Mouse (Mus musculus) MEL (cell line): Measurements from ENCODE around the gene Stab2. TPM values are rescaled to one million over a fixed set of nuclear protein-coding genes. Genes with fewer than 3 reads are reported as not detected.

Experiments used
- DNase-seq: peaks from one replicate; pipeline ENCODE4 v3.0.0; 2011; ENCODE audit warnings: low read depth, low spot score
- H3K27ac ChIP-seq: 2 replicates; pipeline ENCODE4 v1.5.1; 2012; ENCODE audit warnings: low read depth, mild to moderate bottlenecking, control low read depth, low read length, moderate library complexity; ENCODE audit not compliant: control insufficient read depth
- H3K27me3 ChIP-seq, 2 experiments: fragments of 150-350 bp in 1 of 2; sonication (generic) in 1 of 2; 2 replicates each; pipeline ENCODE4 v1.6.1; 2012; ENCODE audit warnings: low read length in 2 of 2, mild to moderate bottlenecking in 2 of 2, improper control_type of control experiment in 1 of 2, moderate library complexity in 1 of 2; ENCODE audit not compliant: insufficient read depth in 2 of 2, control insufficient read depth in 1 of 2
- H3K36me3 ChIP-seq, 2 experiments: 2 replicates each; pipeline ENCODE4 v1.6.1; 2012 to 2014; ENCODE audit warnings: low read length in 2 of 2, improper control_type of control experiment in 1 of 2, inconsistent platforms in 1 of 2, mild to moderate bottlenecking in 1 of 2; ENCODE audit not compliant: insufficient read depth in 2 of 2, control insufficient read depth in 1 of 2
- H3K4me1 ChIP-seq, 2 experiments: fragments of 150-350 bp in 1 of 2; sonication (generic) in 1 of 2; 2 replicates each; pipeline ENCODE4 v1.6.1; 2012; ENCODE audit warnings: low read length in 2 of 2, improper control_type of control experiment in 1 of 2, mild to moderate bottlenecking in 1 of 2; ENCODE audit not compliant: insufficient read depth in 2 of 2, control insufficient read depth in 1 of 2
- H3K4me3 ChIP-seq, 2 experiments: fragments of 150-350 bp in 1 of 2; sonication (generic) in 1 of 2; 2 replicates each; pipeline ENCODE4 v1.5.1; 2012; ENCODE audit warnings: low read depth in 2 of 2, low read length in 2 of 2, mild to moderate bottlenecking in 2 of 2, moderate library complexity in 2 of 2, control low read depth in 1 of 2, improper control_type of control experiment in 1 of 2; ENCODE audit not compliant: control insufficient read depth in 1 of 2, insufficient read depth in 1 of 2
- H3K79me2 ChIP-seq: 2 replicates; pipeline ENCODE4 v1.6.1; 2012; ENCODE audit warnings: mild to moderate bottlenecking, low read length, moderate library complexity; ENCODE audit not compliant: control insufficient read depth, poor library complexity, insufficient read depth
- H3K9ac ChIP-seq: 2 replicates; pipeline ENCODE4 v1.6.1; 2012; ENCODE audit warnings: low read depth, mild to moderate bottlenecking, control low read depth, low read length, moderate library complexity; ENCODE audit not compliant: control insufficient read depth, poor library complexity, severe bottlenecking
- H3K9me3 ChIP-seq: fragments of 150-350 bp; sonication (generic); replicated peaks from 2 replicates; pipeline ENCODE4 v1.6.1; 2012; ENCODE audit warnings: mild to moderate bottlenecking, low read length, improper control_type of control experiment, moderate library complexity; ENCODE audit not compliant: insufficient read depth
- BHLHE40 ChIP-seq: IDR thresholded peaks from 2 replicates; pipeline ENCODE4 v1.6.1; 2012; ENCODE audit warnings: low read depth, mild to moderate bottlenecking, inconsistent platforms, low read length, improper control_type of control experiment, borderline replicate concordance
- E2F4 ChIP-seq: IDR thresholded peaks from 2 replicates; pipeline ENCODE4 v1.6.1; 2011; ENCODE audit warnings: low read depth, low read length, improper control_type of control experiment, borderline replicate concordance
- ELF1 ChIP-seq: IDR thresholded peaks from 2 replicates; pipeline ENCODE4 v1.6.1; 2014; ENCODE audit warnings: low read depth, mild to moderate bottlenecking, inconsistent platforms, low read length, improper control_type of control experiment, moderate library complexity
- GABPA ChIP-seq: IDR thresholded peaks from 2 replicates; pipeline ENCODE4 v1.6.1; 2012; ENCODE audit warnings: low read depth, mild to moderate bottlenecking, inconsistent platforms, low read length, improper control_type of control experiment, moderate library complexity
- KAT2A ChIP-seq: conservative IDR thresholded peaks from 2 replicates; pipeline ENCODE4 v1.6.1; 2012; ENCODE audit warnings: low read depth, low read length, improper control_type of control experiment, inconsistent platforms
- MAX ChIP-seq: IDR thresholded peaks from 2 replicates; pipeline ENCODE4 v1.6.1; 2011; ENCODE audit warnings: low read length, improper control_type of control experiment
- MEF2A ChIP-seq: IDR thresholded peaks from 2 replicates; pipeline ENCODE4 v1.6.1; 2014; ENCODE audit warnings: low read depth, mild to moderate bottlenecking, inconsistent platforms, low read length, improper control_type of control experiment; ENCODE audit not compliant: poor library complexity, insufficient replicate concordance, severe bottlenecking; ENCODE audit errors: extremely low read depth
- MXI1 ChIP-seq: IDR thresholded peaks from 2 replicates; pipeline ENCODE4 v1.6.1; 2011; ENCODE audit warnings: mild to moderate bottlenecking, low read depth, low read length, improper control_type of control experiment
- MYB ChIP-seq: IDR thresholded peaks from 2 replicates; pipeline ENCODE4 v1.6.1; 2011; ENCODE audit warnings: mild to moderate bottlenecking, low read depth, low read length, improper control_type of control experiment
- MYC ChIP-seq: IDR thresholded peaks from 2 replicates; pipeline ENCODE4 v1.6.1; 2011; ENCODE audit warnings: low read depth, mild to moderate bottlenecking, low read length, improper control_type of control experiment, moderate library complexity
- NRF1 ChIP-seq: IDR thresholded peaks from 2 replicates; pipeline ENCODE4 v1.6.1; 2014; ENCODE audit warnings: low read depth, mild to moderate bottlenecking, inconsistent platforms, low read length, improper control_type of control experiment, moderate library complexity; ENCODE audit not compliant: poor library complexity, insufficient read depth, severe bottlenecking
- POLR2A ChIP-seq, 2 experiments: IDR thresholded peaks; 2 replicates each; pipeline ENCODE4 v1.6.1; 2011 to 2012; ENCODE audit warnings: low read length in 2 of 2, mild to moderate bottlenecking in 2 of 2, control low read depth in 1 of 2, improper control_type of control experiment in 1 of 2, low read depth in 1 of 2, moderate library complexity in 1 of 2; ENCODE audit not compliant: control insufficient read depth in 1 of 2, insufficient read depth in 1 of 2, poor library complexity in 1 of 2
- POLR2AphosphoS2 ChIP-seq: IDR thresholded peaks from 2 replicates; pipeline ENCODE4 v1.6.1; 2011; ENCODE audit warnings: low read length, improper control_type of control experiment
- POLR2AphosphoS5 ChIP-seq: IDR thresholded peaks from 2 replicates; pipeline ENCODE4 v1.6.1; 2012; ENCODE audit warnings: low read depth, borderline replicate concordance, mild to moderate bottlenecking, inconsistent platforms, low read length, moderate library complexity, mixed read lengths
- RAD21 ChIP-seq: IDR thresholded peaks from 2 replicates; pipeline ENCODE4 v1.6.1; 2011; ENCODE audit warnings: mild to moderate bottlenecking, low read depth, low read length, improper control_type of control experiment
- SIN3A ChIP-seq: IDR thresholded peaks from 2 replicates; pipeline ENCODE4 v1.6.1; 2012; ENCODE audit warnings: low read length, improper control_type of control experiment, inconsistent platforms
- TAL1 ChIP-seq: IDR thresholded peaks from 2 replicates; pipeline ENCODE4 v1.6.1; 2012; ENCODE audit warnings: mild to moderate bottlenecking, inconsistent platforms, low read length, moderate library complexity, mixed read lengths
- UBTF ChIP-seq: IDR thresholded peaks from 2 replicates; pipeline ENCODE4 v1.6.1; 2012; ENCODE audit warnings: low read depth, mild to moderate bottlenecking, inconsistent platforms, low read length, improper control_type of control experiment, moderate library complexity, borderline replicate concordance; ENCODE audit not compliant: insufficient read depth
- USF2 ChIP-seq, 2 experiments: IDR thresholded peaks; 2 replicates each; pipeline ENCODE4 v1.6.1; 2011 to 2012; ENCODE audit warnings: improper control_type of control experiment in 2 of 2, low read length in 2 of 2, borderline replicate concordance in 1 of 2, inconsistent platforms in 1 of 2, low read depth in 1 of 2, mild to moderate bottlenecking in 1 of 2; ENCODE audit not compliant: insufficient read depth in 1 of 2
- ZC3H11A ChIP-seq: IDR thresholded peaks from 2 replicates; pipeline ENCODE4 v1.6.1; 2012; ENCODE audit warnings: low read depth, mild to moderate bottlenecking, inconsistent platforms, low read length, improper control_type of control experiment
- ZMIZ1 ChIP-seq: IDR thresholded peaks from 2 replicates; pipeline ENCODE4 v1.6.1; 2012; ENCODE audit warnings: low read depth, mild to moderate bottlenecking, inconsistent platforms, low read length, improper control_type of control experiment, moderate library complexity
- ZNF384 ChIP-seq: IDR thresholded peaks from 2 replicates; pipeline ENCODE4 v1.6.1; 2012; ENCODE audit warnings: low read depth, mild to moderate bottlenecking, inconsistent platforms, low read length, improper control_type of control experiment
- polyA plus RNA-seq, 2 experiments: library from polyadenylated mRNA; stranded (reverse) in 1 of 2; unstranded in 1 of 2; fragments of >175 nt in 1 of 2; fragments of >200 nt in 1 of 2; gene quantifications; 2 replicates each; pipeline versions ENCODE4 v1.2.1 to v1.2.4; 2012; ENCODE audit warnings: low replicate concordance in 2 of 2, low read depth in 1 of 2; ENCODE audit not compliant: insufficient read length in 2 of 2, insufficient read depth in 1 of 2, missing spikeins in 1 of 2
- total RNA-seq: library from RNA; depleted of rRNA; stranded (reverse); fragments of 300-350 nt; gene quantifications from 2 replicates; pipeline ENCODE4 v1.2.3, GENCODE M21; 2012

The Stab2 gene
- total and polyA plus RNA-seq, 3 experiments: 0.73 to 5.1 TPM; not detected in 1

DNA sequence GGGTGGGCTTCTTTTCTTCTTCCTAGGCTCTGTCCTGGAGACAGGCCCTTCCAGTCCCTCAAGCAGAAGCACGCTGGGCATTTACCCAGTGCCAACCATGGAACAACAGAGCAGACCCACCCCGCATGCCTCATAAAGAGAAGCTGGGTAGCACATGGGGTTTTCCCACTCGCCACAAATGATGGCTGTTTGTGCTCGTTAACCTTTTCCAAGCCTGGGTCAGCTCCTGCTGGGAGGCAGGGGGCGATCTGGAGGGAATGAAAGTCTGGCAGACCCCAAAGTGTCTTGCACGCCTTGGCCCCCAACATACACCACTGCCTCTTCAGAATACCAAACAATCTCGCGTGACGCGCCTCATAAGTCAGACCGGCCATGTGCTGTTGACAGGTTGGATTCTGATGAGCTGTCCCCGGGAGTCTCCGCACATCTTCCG lies 28.5 kb upstream of the Stab2 start:
- Histone ChIP-seq H3K4me1 (no peaks in the 10 kb centered on the region), H3K4me3 (no peak overlapping the region), H3K9me3 (no peaks in the 10 kb centered on the region), H3K27ac (no peak overlapping the region), H3K27me3 (peaks cover 0 to 3% of the 10 kb centered on the region in 2 experiments; a peak in 2 of 4 replicates), H3K36me3 (no peaks in the 10 kb centered on the region), H3K79me2 (no peaks in the 10 kb centered on the region), H3K9ac (no peak overlapping the region)
- DNase-seq: no peak
- no peak for TF ChIP-seq UBTF
- TF ChIP-seq TAL1: no peak
- no peak for TF ChIP-seq GABPA
- no peak for TF ChIP-seq ELF1

DNA sequence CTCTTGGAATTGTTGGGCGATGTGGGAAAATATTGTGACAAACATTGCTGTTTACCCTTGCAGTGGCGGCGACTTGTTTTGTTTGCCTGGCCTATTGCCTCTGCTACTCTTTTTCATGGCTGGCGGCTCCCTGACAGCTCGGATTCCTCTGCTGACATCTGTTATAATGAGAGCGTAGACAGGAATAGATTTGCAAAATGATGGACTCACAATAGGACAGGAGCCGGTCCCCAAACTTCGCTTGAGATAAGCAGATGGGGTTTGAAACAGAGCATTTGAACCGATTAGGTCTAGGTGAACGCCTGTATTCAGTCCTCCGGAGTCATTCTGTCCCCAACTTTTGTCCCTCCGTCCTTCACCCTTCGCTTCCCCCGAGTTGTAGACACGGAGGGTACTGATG lies 28.0 kb upstream of the Stab2 start:
- H3K27ac ChIP-seq: no peak overlapping the region
- H3K9ac ChIP-seq: no peak overlapping the region
- no peaks in the 10 kb centered on the region for H3K4me1 ChIP-seq
- no peak for DNase-seq
- no peaks in the 10 kb centered on the region for H3K36me3 ChIP-seq
- H3K4me3 ChIP-seq: no peak overlapping the region
- H3K9me3 ChIP-seq: no peaks in the 10 kb centered on the region
- TF ChIP-seq USF2 (IDR thresholded peaks at IDR 0.05; ENCODE audit: borderline replicate concordance in 1 of 2, insufficient read depth in 1 of 2, low read depth in 1 of 2, low read length in 2 of 2): no peak
- peaks cover 0 to 3% of the 10 kb centered on the region in 2 experiments; a peak in 2 of 4 replicates for H3K27me3 ChIP-seq
- no peaks in the 10 kb centered on the region for H3K79me2 ChIP-seq

DNA sequence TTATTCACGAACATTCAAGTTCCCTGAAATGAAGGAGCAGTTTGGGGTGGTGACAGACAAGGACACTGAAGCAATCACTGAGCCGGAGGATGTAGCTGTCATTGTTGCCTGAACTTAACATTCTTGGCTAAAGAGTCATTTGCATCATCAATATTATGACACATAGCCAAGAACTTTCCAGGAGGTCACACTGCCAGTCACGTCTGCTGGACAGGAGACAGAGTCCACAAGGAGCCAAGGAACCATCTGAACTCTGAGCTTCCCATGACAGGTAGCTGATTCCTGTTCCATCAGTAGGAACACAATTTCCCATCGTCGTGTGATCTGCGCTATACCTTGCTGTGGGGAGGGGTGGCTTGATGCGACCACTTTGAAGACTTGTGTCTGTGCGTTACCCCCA lies 24.9 kb upstream of the Stab2 start:
- TF ChIP-seq ZC3H11A: no peak
- no peak for TF ChIP-seq POLR2AphosphoS2
- TF ChIP-seq NRF1: no peak
- TF ChIP-seq MAX: no peak
- TF ChIP-seq BHLHE40: no peak
- no peak for TF ChIP-seq E2F4
- TF ChIP-seq RAD21: no peak
- no peak for TF ChIP-seq MXI1
- no peak for TF ChIP-seq POLR2A (IDR thresholded peaks at IDR 0.05; ENCODE audit: control insufficient read depth in 1 of 2, insufficient read depth in 1 of 2, low read depth in 1 of 2, low read length in 2 of 2, poor library complexity in 1 of 2)
- TF ChIP-seq SIN3A: no peak
- TF ChIP-seq MYC: no peak
- no peak for TF ChIP-seq ZMIZ1
- TF ChIP-seq POLR2AphosphoS5: no peak
- no peak for TF ChIP-seq ZNF384
- no peak for TF ChIP-seq KAT2A
- no peak for TF ChIP-seq MEF2A
- no peak for TF ChIP-seq MYB
- TF ChIP-seq, all 39 proteins: peak for 0
- DNase-seq: no peak
- Histone ChIP-seq H3K9ac (no peak overlapping the region), H3K27me3 (peaks cover 0 to 3% of the 10 kb centered on the region in 2 experiments; a peak in 2 of 4 replicates), H3K36me3 (no peaks in the 10 kb centered on the region), H3K9me3 (no peaks in the 10 kb centered on the region), H3K27ac (no peak overlapping the region), H3K79me2 (no peaks in the 10 kb centered on the region), H3K4me1 (no peaks in the 10 kb centered on the region), H3K4me3 (no peak overlapping the region)
